Mouse (Mus musculus) T-helper 17 cell (primary cell): ENCODE data around the gene Zbtb4.

Experiments used
- in situ Hi-C, 2 experiments: fragments of 300-600 bp; cut with MboI, MseI; formaldehyde crosslinking; loops; 1 replicate in 1 of 2; 2 replicates in 1 of 2; pipeline ENCODE4 v1.15.1; 2025; ENCODE audit warnings: high pct_unique_total_duplicates in 2 of 2

Zbtb4 gene

DNA sequence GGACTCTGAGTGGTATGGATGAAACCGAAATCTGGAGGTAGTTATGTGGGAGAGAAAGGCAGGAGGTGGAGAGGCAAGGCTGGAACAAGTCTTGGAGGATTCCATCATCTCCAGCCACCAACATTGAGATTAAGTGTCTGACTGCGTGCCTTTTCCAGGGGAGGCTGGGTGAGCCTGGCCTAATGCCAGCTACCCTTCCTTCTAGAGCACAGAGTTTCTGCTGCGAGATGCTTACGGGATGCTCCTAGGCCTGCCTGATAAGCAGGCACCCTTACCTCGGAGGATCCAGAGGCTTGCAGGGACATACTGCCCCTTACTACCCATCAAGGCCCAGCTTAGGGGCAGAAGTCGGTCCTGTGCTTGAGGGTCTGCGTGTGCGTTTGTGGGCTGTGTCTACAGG, 67.8 kb downstream of the Zbtb4 start:
- in situ Hi-C loops: no loop called here
